Mouse (Mus musculus): Measurements from ENCODE around the gene Slc12a7.
"Not testable (repeated sequence)": the region's sequence is repeated elsewhere in the genome, so short reads cannot be mapped to it uniquely, and the experiment has no call there.

The Slc12a7 gene

DNA sequence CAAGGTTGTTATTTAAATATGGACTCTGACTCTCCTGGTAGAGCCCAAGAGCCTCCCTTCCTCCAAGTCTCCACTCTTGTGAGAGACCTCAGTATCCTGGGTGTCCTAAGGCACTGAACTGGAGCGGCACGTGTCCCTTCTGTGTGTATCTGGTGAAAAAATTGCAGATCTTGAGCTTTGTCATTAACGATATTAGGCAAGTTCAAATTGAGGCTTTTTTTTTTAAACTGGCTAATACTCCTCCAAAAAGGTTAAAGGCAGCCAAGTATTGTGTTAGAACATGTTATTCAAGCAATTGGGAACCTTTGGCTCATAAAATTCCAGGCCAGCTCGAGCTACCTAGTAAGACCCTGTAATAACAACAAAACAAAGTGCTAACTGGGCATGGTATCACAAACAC is 12.7 kb upstream of the Slc12a7 start:
- DNase-seq, result no peak

DNA sequence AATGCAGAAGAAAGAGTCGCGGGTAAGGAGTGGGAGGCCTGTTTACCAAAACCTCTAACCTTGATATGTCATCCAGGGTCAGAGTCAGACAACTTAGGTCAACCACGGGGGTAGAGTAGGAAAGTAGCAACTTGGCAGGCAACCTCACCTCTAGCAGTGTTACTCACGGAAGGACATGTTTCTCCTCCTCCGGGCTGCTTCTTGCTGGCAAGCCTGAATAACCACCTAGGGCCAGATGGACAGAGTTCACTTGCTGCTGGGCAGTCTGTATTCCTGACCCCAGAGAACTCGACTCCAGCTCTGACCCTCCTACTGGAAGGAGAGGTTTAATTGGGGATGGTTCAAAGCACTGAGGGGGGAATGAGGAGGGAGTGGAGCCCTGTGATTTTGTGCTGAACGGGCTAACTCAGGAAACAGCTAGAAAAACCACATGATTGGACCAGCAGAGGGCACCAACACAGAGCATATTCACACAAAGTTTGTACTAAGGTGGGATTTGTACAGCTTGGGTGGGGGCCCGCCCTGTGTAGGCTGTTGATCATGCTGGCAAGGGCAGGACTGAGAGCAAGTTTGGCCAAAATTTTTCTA is 9.7 kb upstream of the Slc12a7 start:
- DNase-seq, result peak; percentile 42 to 44

DNA sequence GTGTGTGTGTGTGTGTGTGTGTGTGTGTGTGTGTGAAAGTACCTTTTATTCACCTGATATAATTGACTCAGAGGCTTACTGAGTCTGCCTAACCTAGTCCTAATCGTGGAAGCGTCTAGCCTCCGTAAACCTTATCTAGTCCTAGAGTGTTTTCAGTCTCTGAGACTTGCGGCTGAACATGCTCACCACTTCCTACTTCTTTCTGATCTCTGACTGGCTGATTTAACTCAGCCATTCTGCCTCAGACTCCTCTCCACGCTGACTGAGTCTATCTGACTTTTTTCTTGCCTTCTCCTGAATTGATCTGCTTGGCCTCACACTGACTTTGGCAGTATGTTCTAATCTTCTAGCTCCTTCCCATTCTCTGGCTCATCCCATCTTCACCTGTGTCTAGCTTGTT is 7.6 kb upstream of the Slc12a7 start:
- no peak for DNase-seq

DNA sequence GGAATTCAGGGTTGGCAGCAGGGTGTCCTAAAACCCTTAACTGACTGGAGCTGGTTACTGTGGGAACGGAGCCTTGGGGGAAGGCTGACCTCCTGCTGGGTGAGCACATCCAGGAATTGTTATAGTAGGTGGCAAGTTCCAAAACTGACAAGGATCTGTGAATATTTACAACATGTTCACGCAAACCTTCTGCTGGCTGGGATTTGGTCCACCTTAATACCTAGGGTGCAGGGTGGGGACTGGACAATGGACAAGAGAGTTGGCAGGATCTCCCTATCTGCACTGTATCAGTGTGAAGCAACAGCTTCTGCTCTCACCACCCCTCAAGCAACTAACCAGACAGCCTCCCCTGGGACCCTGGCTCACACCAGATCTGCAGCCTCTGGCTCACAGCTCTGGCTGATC is 5.3 kb upstream of the Slc12a7 start:
- DNase-seq, result no peak

DNA sequence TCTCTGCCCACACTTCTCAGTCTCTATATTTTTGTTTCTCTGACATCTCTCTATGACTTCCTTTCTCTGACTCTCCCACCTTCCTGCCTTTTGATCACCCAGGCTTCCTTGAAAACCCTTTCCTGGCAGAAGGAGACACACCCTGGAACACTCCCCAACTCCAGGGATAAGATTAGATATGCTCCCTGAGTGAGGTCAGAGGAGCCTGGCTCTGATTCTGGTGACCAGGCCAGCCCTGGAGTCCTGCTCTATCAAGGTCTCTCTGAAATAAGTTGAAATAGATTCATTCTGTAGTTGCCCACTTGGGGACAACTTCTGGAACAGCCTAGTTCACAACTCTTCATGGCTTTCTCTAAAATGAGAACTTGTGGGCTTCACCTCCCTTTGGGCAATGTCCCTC is 4.3 kb upstream of the Slc12a7 start:
- no peak for DNase-seq

DNA sequence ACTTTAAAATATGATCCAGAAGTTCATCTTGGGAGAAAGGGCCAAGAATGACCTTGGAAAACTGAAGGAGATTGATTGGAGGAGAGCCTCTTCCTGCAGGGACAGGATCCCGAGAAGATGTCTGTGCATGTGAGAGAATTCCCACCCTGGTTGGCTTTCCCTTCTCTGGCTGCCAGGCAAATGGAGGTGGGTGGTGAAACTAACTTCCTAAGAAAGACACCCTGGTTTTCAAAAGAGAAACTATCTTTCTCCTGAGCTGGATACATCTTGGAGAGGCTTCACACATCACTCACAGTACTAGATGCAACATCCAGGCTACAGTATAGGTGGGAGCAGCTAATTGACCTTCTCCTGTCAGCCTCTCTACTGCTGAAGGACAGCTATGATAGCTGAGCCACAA is 2.0 kb upstream of the Slc12a7 start:
- no peak for DNase-seq

DNA sequence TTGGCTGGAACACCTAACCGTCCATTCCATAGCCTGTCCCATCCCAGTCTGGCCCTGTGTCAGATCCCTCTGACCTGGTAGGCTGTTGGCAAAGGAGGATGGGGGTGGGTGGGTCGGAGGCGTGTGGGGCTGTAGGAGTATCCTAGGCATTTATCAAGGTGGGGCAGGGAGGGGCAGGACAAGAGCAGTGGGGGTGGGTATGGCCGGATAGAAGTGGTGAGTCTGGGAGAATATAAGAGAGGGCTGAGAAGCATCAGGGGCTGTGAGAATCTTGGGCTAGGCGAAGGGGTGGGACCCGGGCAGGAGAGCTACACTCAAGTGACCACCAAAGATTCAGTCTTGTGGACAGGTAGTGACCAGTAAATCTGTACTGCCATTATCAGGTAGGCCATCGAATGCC is 659 bp upstream of the Slc12a7 start:
- no peak for DNase-seq

DNA sequence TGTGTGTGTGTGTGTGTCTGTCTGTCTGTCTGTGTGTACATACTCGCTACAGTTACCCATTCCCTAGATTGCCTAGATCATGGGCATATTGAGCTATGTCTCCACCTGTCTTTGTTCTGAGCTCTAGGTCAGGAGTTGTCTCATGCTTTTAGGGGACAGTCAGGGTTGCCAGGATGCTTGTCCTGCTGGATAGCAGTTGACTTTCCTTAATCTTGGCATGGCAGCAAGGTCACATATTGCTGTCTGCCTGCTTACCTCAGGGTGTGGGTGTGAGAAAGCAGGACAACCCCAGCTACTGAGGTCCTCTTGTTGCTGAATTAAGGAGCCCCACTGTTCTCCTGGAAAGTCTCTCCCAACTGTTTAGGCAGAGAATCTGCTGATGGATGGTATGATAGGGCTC is 1.5 kb downstream of the Slc12a7 start:
- no peak for DNase-seq

DNA sequence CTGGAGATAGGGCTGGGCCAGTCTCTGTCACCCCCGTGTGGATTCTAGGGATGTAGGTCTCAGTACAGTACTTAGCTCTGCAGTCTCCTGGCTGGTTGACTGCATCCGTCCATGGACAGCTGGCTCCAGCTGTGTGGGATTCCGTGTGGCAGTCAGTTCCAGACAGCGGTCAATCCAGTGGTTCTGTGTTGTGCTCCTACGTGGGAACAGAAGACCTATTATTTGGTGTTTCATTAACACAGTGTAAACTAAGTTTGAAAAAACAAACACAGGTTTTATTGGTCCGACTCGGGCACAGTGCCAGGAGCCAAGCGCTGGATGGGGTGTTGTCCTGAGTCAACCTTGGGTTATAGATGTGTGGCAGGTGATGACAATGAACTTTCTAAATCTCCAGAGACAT is 2.4 kb downstream of the Slc12a7 start:
- peak; percentile 53 to 59 for DNase-seq

DNA sequence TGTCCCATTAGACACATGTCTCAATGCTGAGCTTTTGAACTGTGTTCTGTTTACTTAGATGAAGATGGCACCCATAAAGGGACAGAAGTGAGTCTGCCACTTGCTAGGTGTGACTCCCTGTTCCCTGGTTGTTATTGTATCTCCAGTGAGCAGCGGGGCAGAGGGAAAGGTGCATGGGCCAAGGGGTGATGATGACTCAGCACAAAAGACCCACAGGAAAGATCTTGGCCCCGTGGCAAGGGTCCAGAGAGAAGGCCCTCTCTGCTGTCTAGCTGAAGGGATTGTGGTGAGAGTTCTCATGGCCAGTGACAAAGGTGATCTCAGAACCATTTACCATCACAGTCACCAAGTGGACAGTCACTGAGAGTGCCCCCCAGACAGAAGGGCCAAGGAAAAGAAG is 3.0 kb downstream of the Slc12a7 start:
- no peak for DNase-seq

DNA sequence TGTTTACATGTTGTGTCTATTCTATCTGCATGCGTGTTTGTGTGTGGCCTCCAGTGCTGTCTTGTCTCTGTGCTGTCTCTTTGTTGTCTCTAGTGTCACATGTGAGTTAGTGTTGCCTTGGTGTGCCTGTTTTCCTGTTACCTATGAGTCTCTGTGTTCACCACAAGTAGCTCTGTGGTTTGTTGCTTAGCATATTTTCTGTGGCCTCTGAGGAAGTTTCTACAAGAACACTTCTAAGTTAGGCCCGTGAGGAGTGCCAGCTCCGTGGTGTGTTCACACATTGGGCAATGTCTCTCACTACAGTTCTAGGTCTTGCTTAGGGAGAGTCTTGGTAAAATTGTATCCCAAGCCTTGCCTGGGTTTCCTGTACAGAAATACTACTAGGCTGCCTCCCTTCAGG is 4.0 kb downstream of the Slc12a7 start:
- peak; percentile 58 to 67 for DNase-seq

DNA sequence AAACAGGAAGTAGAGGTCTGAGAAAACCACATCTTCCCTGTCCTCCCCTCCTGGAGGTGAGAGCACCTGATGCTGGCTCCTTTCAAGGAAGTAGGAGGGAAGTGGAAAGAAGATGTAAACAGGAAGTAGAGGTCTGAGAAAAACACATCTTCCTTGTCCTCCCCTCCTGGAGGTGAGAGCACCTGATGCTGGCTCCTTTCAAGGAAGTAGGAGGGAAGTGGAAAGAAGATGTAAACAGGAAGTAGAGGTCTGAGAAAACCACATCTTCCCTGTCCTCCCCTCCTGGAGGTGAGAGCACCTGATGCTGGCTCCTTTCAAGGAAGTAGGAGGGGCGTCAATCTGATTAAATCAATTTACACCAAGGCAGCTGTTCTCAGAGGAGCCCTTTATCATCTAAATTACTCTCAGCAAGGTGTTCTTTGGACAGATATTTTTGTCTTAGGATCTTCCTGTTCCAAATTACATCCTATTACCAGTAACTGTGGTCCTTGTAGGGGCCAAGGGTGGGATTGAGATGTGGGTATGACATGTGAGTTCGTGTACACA is 7.6 kb downstream of the Slc12a7 start:
- not testable (repeated sequence) for DNase-seq

DNA sequence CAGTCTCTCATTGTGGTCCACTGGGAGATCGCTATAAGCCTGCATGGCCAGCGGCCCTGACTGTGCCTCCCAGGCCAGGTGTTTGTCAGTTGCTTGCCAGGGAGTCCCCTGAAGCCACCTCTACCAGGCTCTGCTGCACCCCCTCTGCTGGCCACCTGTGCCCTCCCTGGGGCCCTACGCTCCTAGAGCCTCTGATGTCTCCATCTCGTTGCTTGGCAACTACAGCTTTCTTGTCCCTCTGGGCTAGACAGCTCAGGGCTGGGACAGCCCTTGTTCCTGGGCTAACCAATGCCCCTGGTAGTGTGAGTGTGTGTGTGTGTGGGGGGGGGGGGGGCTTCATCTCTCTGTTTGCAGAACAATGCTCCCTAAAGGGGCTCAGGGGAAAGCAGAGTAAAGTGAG is 10.1 kb downstream of the Slc12a7 start:
- no peak for DNase-seq

DNA sequence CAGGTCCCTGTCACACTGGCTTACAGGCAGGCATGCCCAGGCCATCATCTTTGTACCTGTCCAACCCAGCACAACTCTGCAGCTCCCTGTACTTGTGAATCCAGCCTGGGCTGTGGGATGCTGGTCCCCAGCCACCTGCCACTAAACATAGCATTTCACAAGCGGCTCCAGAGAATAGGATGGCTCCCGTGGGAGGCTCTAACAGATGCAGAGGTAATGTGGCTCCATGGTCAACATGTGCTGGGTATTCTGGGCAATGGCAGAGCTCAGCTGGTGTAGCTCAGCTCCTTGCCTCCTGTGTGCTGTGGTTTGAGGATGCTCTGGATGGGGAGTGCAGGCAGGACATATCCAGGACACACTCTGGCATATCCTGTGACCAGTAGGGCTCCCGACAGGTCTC is 10.8 kb downstream of the Slc12a7 start:
- DNase-seq, result no peak

DNA sequence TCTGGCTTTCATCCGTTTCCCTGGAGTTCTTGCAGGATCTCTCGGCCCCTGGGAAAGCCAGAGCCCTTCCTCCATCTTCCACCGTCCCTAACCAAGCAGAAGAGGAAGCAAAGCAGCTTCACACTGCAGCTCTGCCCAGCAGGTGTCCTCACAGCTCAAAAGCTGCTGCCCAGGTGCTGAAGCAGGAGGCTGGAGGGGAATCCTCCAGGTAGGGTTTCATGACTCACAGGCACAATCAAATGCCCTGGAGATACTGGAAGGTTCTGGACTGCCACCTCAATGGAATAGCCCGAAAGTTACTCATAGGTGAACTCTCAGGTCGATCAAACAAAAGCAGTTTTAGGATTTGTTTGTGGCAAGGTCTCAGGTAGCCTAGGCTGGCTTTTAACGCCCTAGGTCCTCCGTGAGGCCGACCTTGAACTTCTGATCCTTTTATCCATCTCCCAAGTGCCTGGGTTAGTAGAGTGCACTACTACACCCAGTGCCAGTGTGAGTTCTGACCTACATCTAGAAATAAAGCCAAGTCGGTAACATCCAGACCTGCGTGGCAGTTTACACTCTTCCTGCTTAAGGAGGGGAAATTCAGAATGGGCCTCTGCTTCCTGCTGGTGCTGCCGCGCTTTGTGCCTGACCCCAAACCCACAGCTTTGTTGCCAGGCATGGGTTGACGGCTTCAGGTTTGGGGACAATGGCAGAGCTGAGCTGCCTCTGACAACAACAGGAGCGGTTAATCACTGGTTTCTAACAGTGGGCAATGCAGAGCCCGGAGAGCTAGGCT is 16.0 kb downstream of the Slc12a7 start:
- peak in 1 of 2 experiments; percentile 49 for DNase-seq

DNA sequence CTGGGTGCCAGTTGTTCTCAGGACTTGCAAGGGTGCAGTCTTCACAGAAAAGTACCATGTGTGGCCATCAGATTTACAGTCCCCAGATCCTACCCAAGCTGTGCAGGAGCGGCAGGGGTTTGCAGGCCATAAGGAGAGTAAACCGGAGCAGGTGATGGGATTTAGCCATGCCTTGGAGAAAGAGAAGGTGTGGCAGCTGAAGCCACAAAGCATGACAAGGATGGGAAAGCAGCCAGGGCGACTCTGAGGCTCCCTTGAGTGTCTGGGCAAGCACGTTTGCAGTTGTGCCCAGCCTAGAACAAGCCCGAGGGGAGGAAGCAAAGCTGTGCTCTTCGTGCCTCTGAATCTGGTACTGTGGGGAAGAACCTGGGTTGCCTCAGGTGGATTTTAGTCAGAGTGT is 17.5 kb downstream of the Slc12a7 start:
- DNase-seq, result peak; percentile 47 to 70

DNA sequence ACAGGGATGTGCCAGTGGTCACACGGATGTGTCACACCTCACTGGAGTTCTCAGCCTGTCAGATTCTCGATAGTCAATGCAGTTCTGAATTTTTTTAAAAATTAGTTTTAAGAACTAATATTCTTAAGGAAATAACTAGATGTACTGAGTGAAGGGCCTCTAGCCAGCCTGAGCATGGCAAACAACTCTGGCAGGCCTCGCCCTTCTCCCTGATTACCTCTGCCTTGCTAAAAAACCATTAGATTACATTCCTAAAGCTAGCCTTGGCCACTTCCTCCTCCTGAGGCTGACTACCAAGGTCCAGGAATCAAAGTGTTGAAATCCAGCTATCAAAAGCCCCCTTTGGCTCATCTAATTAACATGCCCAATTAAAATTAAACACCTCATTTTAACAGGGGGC is 18.4 kb downstream of the Slc12a7 start:
- DNase-seq, result peak; percentile 28 to 44

DNA sequence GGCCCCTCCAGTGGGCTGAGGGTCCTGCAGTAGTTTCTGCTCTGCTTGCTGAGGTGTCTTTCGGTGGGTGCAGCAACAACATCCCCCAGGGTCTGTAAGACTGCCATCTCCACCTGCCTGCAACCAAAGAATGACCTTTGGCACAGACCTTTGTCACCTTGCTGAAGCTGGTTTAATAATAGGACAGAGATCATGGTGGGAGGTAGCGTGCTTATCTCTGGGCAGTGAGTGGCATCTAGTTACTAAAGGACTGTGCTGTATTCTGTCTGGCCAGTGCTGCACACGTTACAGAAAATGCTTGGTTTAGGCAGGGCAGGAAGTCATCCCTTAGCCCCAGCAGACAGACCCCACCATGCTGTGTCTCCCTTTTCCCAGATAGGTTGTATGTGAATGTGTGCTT is 22.9 kb downstream of the Slc12a7 start:
- DNase-seq, result no peak

DNA sequence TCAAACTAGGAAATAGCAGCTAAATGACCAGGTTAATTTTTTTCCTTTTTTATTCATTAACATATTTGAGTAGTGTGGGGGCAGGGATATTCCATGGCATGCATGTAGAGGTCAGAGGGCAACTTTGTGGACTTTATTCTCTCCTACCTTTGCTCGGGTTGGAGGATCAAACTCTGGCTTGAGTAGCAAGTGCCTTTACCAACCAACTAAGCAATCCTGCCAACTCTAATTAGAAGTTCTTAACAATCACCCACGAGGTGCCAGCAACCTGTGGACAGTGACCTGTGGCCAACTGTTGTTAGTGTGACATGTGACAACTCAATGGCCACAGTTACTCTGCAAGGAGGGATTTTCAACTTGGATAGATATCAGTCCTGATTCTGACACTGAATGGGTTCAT is 24.0 kb downstream of the Slc12a7 start:
- DNase-seq, result no peak

DNA sequence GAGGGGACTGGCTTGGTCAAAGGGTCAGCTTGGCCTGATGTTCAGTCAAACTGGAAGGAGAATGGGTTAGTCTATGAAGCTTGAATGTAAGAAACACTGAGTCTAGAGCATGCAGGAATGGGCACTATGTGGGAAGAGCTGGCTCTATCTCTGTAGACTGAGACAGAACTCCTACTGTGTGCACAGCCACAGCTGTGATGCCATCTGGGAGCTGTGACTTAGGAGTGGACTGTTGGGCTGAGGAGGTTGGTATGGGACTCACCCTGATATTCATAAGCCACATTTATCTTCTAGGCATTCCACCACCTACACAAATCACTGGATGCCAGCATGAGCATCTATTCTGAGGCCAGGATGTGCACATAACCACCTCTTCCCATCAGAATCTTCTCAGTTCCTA is 24.5 kb downstream of the Slc12a7 start:
- no peak for DNase-seq

DNA sequence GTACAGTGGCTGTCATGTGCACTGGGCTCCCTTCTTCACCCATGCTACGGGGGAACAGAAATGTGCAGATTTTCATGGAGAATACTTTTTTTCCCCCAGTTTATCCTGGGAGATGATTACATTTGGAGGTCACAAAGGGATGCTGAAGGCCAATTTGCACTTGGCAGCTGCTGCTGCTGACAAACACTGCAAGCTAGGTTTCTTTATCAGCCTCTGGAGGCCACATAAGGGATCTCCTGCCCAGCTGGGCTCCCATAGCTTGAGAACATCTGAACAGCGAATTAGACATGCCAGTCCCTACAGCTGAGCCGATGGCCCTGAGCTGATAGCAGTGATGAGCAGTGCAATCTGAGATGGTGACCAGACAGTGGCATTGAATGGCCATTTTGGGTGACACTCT is 26.7 kb downstream of the Slc12a7 start:
- no peak for DNase-seq

DNA sequence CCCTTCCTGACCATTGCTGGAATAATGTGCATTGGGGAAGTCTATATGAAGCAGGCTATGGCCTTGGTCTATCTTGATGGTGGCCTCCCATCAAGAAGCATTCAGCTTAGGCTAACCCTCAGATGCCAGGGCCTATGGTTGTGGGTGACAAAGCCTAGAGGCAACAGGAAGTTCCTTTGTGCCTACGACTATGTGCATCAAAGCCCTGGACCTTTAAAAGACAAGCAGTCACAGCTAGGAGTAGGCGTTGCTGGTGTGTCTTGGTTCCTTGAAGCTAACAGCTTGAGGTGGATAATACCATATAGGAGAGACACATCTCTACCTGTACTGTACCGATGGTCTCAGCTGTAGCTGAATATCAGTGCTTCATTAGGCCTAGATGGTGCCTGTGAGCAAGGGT is 27.2 kb downstream of the Slc12a7 start:
- no peak for DNase-seq

DNA sequence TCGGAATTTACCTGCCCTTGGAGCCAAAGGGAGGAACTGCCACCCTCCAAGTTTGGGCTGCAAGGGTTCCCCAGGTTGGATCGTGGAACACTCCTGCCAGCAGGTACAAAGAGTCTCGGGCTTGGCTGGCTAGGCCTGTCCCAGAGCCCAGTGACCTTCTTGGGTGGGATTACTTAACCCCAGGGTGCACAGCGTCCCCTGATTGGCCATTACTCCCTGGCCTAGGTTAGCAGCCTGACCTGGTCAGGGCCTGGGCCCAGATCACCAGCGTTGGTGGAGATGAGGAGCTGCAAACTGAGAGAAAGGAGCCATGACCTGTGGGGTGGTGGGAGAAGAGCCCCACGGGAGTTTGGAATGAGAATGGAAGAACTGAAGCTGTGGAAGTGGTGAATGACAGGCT is 30.0 kb downstream of the Slc12a7 start:
- no peak for DNase-seq

DNA sequence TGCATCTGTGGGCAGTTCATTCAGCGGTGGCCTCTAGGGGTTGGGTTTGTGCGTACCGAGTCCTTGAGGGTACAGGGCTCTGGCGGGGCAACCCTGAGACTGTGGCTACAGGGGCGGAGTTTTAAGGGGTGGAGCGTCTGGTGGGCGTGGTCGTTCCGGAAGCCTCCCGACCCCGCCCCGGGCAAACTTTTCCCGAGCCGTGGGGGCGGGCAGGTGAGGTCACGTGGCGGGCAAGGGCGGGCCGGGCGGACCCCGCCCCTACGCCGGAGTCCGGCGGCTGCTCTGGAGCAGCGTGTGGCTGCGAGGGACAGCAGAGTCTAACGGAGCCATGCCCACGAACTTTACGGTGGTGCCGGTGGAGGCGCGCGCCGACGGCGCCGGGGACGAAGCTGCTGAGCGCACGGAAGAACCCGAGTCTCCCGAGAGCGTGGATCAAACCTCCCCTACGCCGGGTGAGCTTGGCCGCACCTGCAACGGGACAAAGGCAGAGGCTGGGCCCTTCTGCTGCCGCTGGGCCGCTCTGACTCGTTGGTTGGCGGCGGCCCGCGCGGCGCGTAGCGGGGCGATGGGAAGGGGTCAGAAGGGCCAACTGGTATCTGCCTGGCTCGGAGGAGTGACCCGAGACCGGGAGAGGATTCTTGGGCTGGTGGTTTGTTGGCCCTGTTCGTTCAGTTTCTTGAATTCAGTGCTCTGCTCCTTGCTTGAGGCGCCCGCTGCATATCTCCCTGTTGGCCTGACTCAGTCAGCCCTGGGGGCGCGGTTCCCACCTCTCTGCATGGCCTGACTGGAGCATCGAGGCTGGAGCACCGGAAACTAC is 30.8 kb downstream of the Slc12a7 start:
- peak; percentile 93 to 95 for DNase-seq

All from lung, adult 18-20 months (tissue).